Mouse (Mus musculus) C2C12 (cell line): ENCODE results near the gene Rsrc1. TPM values are rescaled to one million over a fixed set of nuclear protein-coding genes. Genes with fewer than 3 reads are reported as not detected.

Source experiments
- H3K27me3 ChIP-seq: one replicate; pipeline ENCODE4 v1.6.1; 2011; ENCODE audit not compliant: control insufficient read depth, insufficient read depth, insufficient read length
- H3K36me3 ChIP-seq: one replicate; pipeline ENCODE4 v1.6.1; 2011; ENCODE audit not compliant: control insufficient read depth, insufficient read depth
- H3K4me3 ChIP-seq: one replicate; pipeline ENCODE4 v1.5.1; 2011; ENCODE audit warnings: mild to moderate bottlenecking, control low read depth; ENCODE audit not compliant: poor library complexity, insufficient read depth, severe bottlenecking
- H3K79me2 ChIP-seq: one replicate; pipeline ENCODE4 v1.6.1; 2011; ENCODE audit not compliant: control insufficient read depth, insufficient read depth
- H3K79me3 ChIP-seq: one replicate; pipeline ENCODE4 v1.6.1; 2011; ENCODE audit warnings: low read depth, control low read depth
- H3ac ChIP-seq: one replicate; pipeline ENCODE3; 2011; ENCODE audit warnings: low read depth; ENCODE audit not compliant: control insufficient read depth, insufficient read length
- CEBPB ChIP-seq: IDR thresholded peaks from one replicate; pipeline ENCODE4 v1.6.1; 2011; ENCODE audit warnings: low read depth, mild to moderate bottlenecking, control low read depth, moderate library complexity
- CTCF ChIP-seq: IDR thresholded peaks from one replicate; pipeline ENCODE4 v1.5.1; 2011; ENCODE audit not compliant: control insufficient read depth, insufficient read depth, insufficient read length
- FOSL1 ChIP-seq: IDR thresholded peaks from one replicate; pipeline ENCODE4 v1.8.0; 2011; ENCODE audit warnings: mild to moderate bottlenecking, low read length; ENCODE audit not compliant: poor library complexity, insufficient read depth, severe bottlenecking
- MAX ChIP-seq: IDR thresholded peaks from one replicate; pipeline ENCODE4 v1.6.1; 2011; ENCODE audit warnings: mild to moderate bottlenecking, control low read depth
- MYOD1 ChIP-seq: IDR thresholded peaks from one replicate; pipeline ENCODE4 v1.6.1; 2011; ENCODE audit warnings: low read depth; ENCODE audit not compliant: control insufficient read depth, insufficient read length
- MYOG ChIP-seq: IDR thresholded peaks from one replicate; pipeline ENCODE4 v1.6.1; 2011; ENCODE audit not compliant: control insufficient read depth, insufficient read length; ENCODE audit errors: extremely low read depth
- USF1 ChIP-seq: IDR thresholded peaks from one replicate; pipeline ENCODE4 v1.6.1; 2011; ENCODE audit warnings: low read depth, mild to moderate bottlenecking, control low read depth, moderate library complexity
- polyA plus RNA-seq: library from polyadenylated mRNA; unstranded; fragments of >200 nt; fragmentation: generic; extraction: Trizol; gene quantifications from one replicate; pipeline ENCODE4 v1.2.1, GENCODE M21; 2012; ENCODE audit warnings: missing spikeins

The Rsrc1 gene
- polyA plus RNA-seq, 1 experiment, result 15.9 TPM

DNA sequence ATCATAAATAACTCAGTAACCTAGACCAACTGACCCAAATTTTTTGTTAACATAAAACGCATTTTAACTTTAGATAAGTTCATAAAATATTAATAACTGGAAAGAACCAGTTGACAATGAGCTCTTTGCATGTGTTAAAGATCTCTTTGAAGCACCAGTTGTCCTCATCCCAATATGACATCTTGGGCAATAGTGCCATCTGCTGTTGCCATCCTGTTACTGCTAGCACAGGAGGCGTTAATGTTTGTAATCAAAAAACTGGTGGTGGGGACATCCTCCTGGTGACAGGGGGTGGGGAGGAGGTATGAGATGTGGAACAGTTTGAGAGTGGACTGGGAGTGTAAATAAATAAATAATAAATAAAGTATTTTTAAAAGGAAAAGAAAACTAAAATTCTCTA, 363.4 kb downstream of the Rsrc1 start:
- Histone ChIP-seq H3ac (no peak overlapping the region), H3K79me3 (no peaks in the 10 kb centered on the region), H3K79me2 (no peaks in the 10 kb centered on the region), H3K36me3 (no peaks in the 10 kb centered on the region), H3K27me3 (no peaks in the 10 kb centered on the region), H3K4me3 (no peak overlapping the region)
- no peak for TF ChIP-seq CTCF
- TF ChIP-seq USF1, result no peak
- no peak for TF ChIP-seq MYOD1
- no peak for TF ChIP-seq CEBPB
- no peak for TF ChIP-seq MYOG
- no peak for TF ChIP-seq FOSL1
- no peak for TF ChIP-seq MAX

GRCm38 (mm10) chr3:67346674-67347073, 365.5 kb downstream of the Rsrc1 start:
- H3K79me2 ChIP-seq, result no peaks in the 10 kb centered on the region
- H3ac ChIP-seq, result no peak overlapping the region
- no peak overlapping the region for H3K4me3 ChIP-seq
- no peaks in the 10 kb centered on the region for H3K36me3 ChIP-seq
- H3K27me3 ChIP-seq, result no peaks in the 10 kb centered on the region
- H3K79me3 ChIP-seq, result no peaks in the 10 kb centered on the region
- TF ChIP-seq USF1, result no peak
- TF ChIP-seq MAX, result no peak
- no peak for TF ChIP-seq FOSL1
- TF ChIP-seq MYOG, result no peak
- TF ChIP-seq CTCF, result no peak
- no peak for TF ChIP-seq CEBPB
- no peak for TF ChIP-seq MYOD1

DNA sequence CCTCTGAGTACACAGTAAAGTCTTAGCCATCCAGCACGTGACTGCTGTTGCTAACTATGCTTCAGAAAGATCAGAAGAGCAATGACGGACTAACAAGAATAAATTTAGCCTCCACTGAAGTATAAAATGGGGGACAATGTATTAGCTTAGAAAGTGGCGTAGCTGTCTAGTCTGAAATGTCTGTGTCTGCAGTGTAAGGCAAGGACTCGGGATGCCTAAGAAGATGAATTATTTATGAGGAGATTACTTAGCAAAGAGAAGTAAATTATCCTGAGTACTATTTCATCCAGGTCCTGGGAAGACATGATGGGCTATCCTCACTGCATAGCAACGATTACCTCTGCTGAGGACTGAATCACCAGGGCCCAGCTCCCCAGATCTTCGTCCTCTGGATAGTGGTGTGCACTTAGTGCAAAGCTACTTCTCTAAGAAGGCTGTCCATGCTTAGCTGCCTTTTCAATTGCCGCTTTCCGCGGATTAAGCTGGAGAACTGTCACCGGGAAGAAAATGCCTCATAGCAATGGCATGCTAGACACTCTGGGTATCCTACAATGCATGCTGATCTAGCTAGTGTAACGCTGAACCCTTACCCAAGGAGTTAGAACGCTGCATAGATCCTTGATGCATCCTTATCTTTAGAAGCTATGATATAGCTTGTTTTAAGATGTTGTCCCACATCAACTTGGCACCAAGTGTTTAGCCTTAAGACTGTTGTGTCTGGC, 370.4 kb downstream of the Rsrc1 start:
- Histone ChIP-seq H3K27me3 (no peaks in the 10 kb centered on the region), H3K79me3 (no peaks in the 10 kb centered on the region), H3K79me2 (no peaks in the 10 kb centered on the region), H3ac (no peak overlapping the region), H3K4me3 (no peak overlapping the region), H3K36me3 (no peaks in the 10 kb centered on the region)
- TF ChIP-seq CEBPB (no peak), MAX (no peak), MYOG (no peak), CTCF (no peak), MYOD1 (no peak), USF1 (no peak), FOSL1 (no peak)

GRCm38 (mm10) chr3:67352128-67352762, 371.1 kb downstream of the Rsrc1 start:
- Histone ChIP-seq H3K4me3 (no peak overlapping the region), H3K27me3 (no peaks in the 10 kb centered on the region), H3K79me2 (no peaks in the 10 kb centered on the region), H3K36me3 (no peaks in the 10 kb centered on the region), H3ac (no peak overlapping the region), H3K79me3 (no peaks in the 10 kb centered on the region)
- TF ChIP-seq MYOD1 (no peak), MAX (no peak), MYOG (no peak), CEBPB (no peak), CTCF (no peak), USF1 (no peak), FOSL1 (no peak)

DNA sequence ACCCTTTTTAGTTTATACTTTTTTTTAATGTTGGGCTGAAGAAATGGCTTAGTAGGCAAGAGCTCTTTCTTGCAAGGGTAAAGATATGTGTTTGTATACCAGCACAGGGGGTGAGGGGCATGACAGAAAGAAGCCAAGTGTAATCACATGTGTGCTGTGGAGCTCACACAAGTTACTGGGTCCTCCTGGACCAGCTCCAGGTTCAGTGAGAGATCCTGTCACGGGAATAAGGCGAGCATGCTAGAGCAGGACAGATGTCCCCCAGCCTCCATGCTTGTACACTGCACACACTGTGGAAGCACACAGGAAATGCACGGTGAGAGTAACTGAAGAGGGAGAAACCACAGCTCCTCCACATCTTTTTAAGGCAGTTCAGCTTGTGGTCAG, 371.6 kb downstream of the Rsrc1 start:
- no peak for TF ChIP-seq FOSL1
- no peak for TF ChIP-seq CEBPB
- no peak for TF ChIP-seq MAX
- TF ChIP-seq CTCF, result no peak
- TF ChIP-seq MYOG, result no peak
- TF ChIP-seq USF1, result no peak
- no peak for TF ChIP-seq MYOD1
- H3K36me3 ChIP-seq, result no peaks in the 10 kb centered on the region
- no peaks in the 10 kb centered on the region for H3K27me3 ChIP-seq

More for the DNA sequence above, 371.6 kb downstream of the Rsrc1 start:
- Histone ChIP-seq H3ac (no peak overlapping the region), H3K79me3 (no peaks in the 10 kb centered on the region), H3K4me3 (no peak overlapping the region), H3K79me2 (no peaks in the 10 kb centered on the region)
